Comparison of ENCODE assay signal across 8 mouse cellular contexts in genomic region chr14:49782715-49783531, GRCm38 (mm10). TPM values are rescaled to one million over a fixed set of nuclear protein-coding genes. Genes with fewer than 3 reads are reported as not detected.
DNase-seq lines count a peak whose midpoint lies in the region; ATAC-seq and TF ChIP-seq lines count a peak whose summit lies in the region.

Gene Armh4 (minus strand): TSS chr14:49783383.

- H3K4me3 ChIP-seq in embryonic facial prominence, embryonic 15.5 days (replicated peaks): peak within 1 kb of the TSS; percentile 67
- peak within 1 kb of the TSS; percentile 68 for H3K4me3 ChIP-seq in heart, embryonic 10.5 days
- H3K4me3 ChIP-seq in limb, embryonic 10.5 days: peak within 1 kb of the TSS; percentile 71
- H3K4me3 ChIP-seq in midbrain, embryonic 11.5 days (ENCODE audit: low read depth, low read length): peak within 1 kb of the TSS; percentile 60
- H3K4me3 ChIP-seq in stomach, embryonic 15.5 days (replicated peaks): peak within 1 kb of the TSS; percentile 59

- H3K36me3 ChIP-seq in embryonic facial prominence, embryonic 15.5 days: no peaks in the 10 kb centered on the region
- no peaks in the 10 kb centered on the region for H3K36me3 ChIP-seq in heart, embryonic 10.5 days
- no peaks in the 10 kb centered on the region for H3K36me3 ChIP-seq in limb, embryonic 10.5 days
- H3K36me3 ChIP-seq in midbrain, embryonic 11.5 days (ENCODE audit: control insufficient read depth, insufficient read depth, low read length): no peaks in the 10 kb centered on the region
- H3K36me3 ChIP-seq in stomach, embryonic 15.5 days: no peaks in the 10 kb centered on the region

- H3K27me3 ChIP-seq in embryonic facial prominence, embryonic 15.5 days: peaks cover 4% of the 10 kb centered on the region; the same call in 1 of the 2 replicates
- no peaks in the 10 kb centered on the region for H3K27me3 ChIP-seq in heart, embryonic 10.5 days (ENCODE audit: insufficient read depth, poor library complexity, severe bottlenecking)
- peaks cover 4% of the 10 kb centered on the region for H3K27me3 ChIP-seq in limb, embryonic 10.5 days (ENCODE audit: low read depth, poor library complexity, severe bottlenecking)
- H3K27me3 ChIP-seq in midbrain, embryonic 11.5 days (ENCODE audit: control insufficient read depth, insufficient read depth, low read length): peaks cover 2% of the 10 kb centered on the region; the same call in 1 of the 2 replicates
- H3K27me3 ChIP-seq in stomach, embryonic 15.5 days (replicated peaks): no peaks in the 10 kb centered on the region

- WGBS in embryonic facial prominence, embryonic 15.5 days: 1% methylated on average over 24 of the region's 24 CpGs
- under 1% methylated on average over 24 of the region's 24 CpGs for WGBS in heart, embryonic 10.5 days
- WGBS in limb, embryonic 10.5 days: 1% methylated on average over 24 of the region's 24 CpGs
- under 1% methylated on average over 24 of the region's 24 CpGs for WGBS in midbrain, embryonic 11.5 days
- 2% methylated on average over 24 of the region's 24 CpGs for WGBS in stomach, embryonic 15.5 days

- H3K9ac ChIP-seq in embryonic facial prominence, embryonic 15.5 days: peak within 1 kb of the TSS; percentile 47
- peak within 1 kb of the TSS; percentile 68 for H3K9ac ChIP-seq in midbrain, embryonic 11.5 days (ENCODE audit: low read length)
- H3K9ac ChIP-seq in stomach, embryonic 15.5 days: peak within 1 kb of the TSS; percentile 45

- H3K4me1 ChIP-seq in embryonic facial prominence, embryonic 15.5 days: no peaks in the 10 kb centered on the region
- peaks cover 4% of the 10 kb centered on the region; the same call in 1 of the 2 replicates for H3K4me1 ChIP-seq in heart, embryonic 10.5 days
- peaks cover 13% of the 10 kb centered on the region for H3K4me1 ChIP-seq in limb, embryonic 10.5 days
- peaks cover 8% of the 10 kb centered on the region for H3K4me1 ChIP-seq in midbrain, embryonic 11.5 days (ENCODE audit: control insufficient read depth, insufficient read depth, low read length)
- H3K4me1 ChIP-seq in stomach, embryonic 15.5 days: no peaks in the 10 kb centered on the region

- TF ChIP-seq CTCF in brain, embryonic 14.5 days (IDR thresholded peaks at IDR 0.05; ENCODE audit: borderline replicate concordance, extremely low read depth, insufficient read depth, insufficient read length): no peak

- H3K4me2 ChIP-seq in embryonic facial prominence, embryonic 15.5 days (replicated peaks): peak within 1 kb of the TSS; percentile 78
- H3K4me2 ChIP-seq in midbrain, embryonic 11.5 days: peak within 1 kb of the TSS; percentile 68
- peak within 1 kb of the TSS; percentile 81 for H3K4me2 ChIP-seq in stomach, embryonic 15.5 days

- no peaks in the 10 kb centered on the region for H3K9me3 ChIP-seq in embryonic facial prominence, embryonic 15.5 days (replicated peaks)
- no peaks in the 10 kb centered on the region for H3K9me3 ChIP-seq in heart, embryonic 10.5 days
- H3K9me3 ChIP-seq in limb, embryonic 10.5 days (replicated peaks): no peaks in the 10 kb centered on the region
- H3K9me3 ChIP-seq in midbrain, embryonic 11.5 days (ENCODE audit: control insufficient read depth, low read length): no peaks in the 10 kb centered on the region
- H3K9me3 ChIP-seq in stomach, embryonic 15.5 days: no peaks in the 10 kb centered on the region

- ATAC-seq in embryonic facial prominence, embryonic 15.5 days (ENCODE audit: insufficient number of reproducible peaks, low FRiP score, low TSS enrichment, low read depth): peak; percentile 97
- ATAC-seq in midbrain, embryonic 11.5 days (ENCODE audit: low FRiP score): peak; percentile 99
- ATAC-seq in stomach, embryonic 15.5 days (ENCODE audit: insufficient read depth, low FRiP score, low read depth): peak; percentile 97

- peak; percentile 96 for DNase-seq in brain, embryonic 14.5 days (ENCODE audit: low read depth)
- DNase-seq in heart, embryonic 10.5 days (ENCODE audit: low spot score): peak; percentile 94
- peak; percentile 81 for DNase-seq in kidney, adult 9 months
- peak; percentile 74 for DNase-seq in limb, embryonic 10.5 days (ENCODE audit: low spot score)
- DNase-seq in midbrain, embryonic 11.5 days (ENCODE audit: low spot score, missing footprints): peak; percentile 96
- DNase-seq in thymus, postnatal 4 days: no peak

- H3K27ac ChIP-seq in embryonic facial prominence, embryonic 15.5 days (replicated peaks): peak within 1 kb of the TSS; percentile 71
- peak within 1 kb of the TSS; percentile 84 for H3K27ac ChIP-seq in heart, embryonic 10.5 days
- peak within 1 kb of the TSS; percentile 81 for H3K27ac ChIP-seq in limb, embryonic 10.5 days
- peak within 1 kb of the TSS; percentile 58 for H3K27ac ChIP-seq in midbrain, embryonic 11.5 days (ENCODE audit: low read depth, low read length)
- H3K27ac ChIP-seq in stomach, embryonic 15.5 days: peak within 1 kb of the TSS; percentile 72

- TF ChIP-seq POLR2A in brain, embryonic 14.5 days (IDR thresholded peaks at IDR 0.05; ENCODE audit: borderline replicate concordance, extremely low read depth, insufficient read depth, insufficient read length, poor library complexity, severe bottlenecking): peak; percentile 53; the same call in 1 of the 2 replicates

RNA-seq across cellular contexts. Expression of gene Armh4, which starts in this region (rescaled TPM):
- polyA plus RNA-seq in brain, embryonic 14.5 days (2012; rRNA removed): 8.6 and 13.4 TPM in 2 replicates
- 24.2 and 25.4 TPM in 2 replicates for polyA plus RNA-seq in embryonic facial prominence, embryonic 15.5 days (2015; fragmentation: Nextera tagmentation; extraction: Ambion mirVana)
- 107 and 165 TPM in 2 replicates for polyA plus RNA-seq in heart, embryonic 10.5 days (2016; fragmentation: Nextera tagmentation; extraction: Ambion mirVana)
- 4.8 and 6.1 TPM in 2 replicates for polyA plus RNA-seq in limb, embryonic 10.5 days (2016; fragmentation: Nextera tagmentation; extraction: Ambion mirVana)
- polyA plus RNA-seq in midbrain, embryonic 11.5 days (2014; fragmentation: Nextera tagmentation; extraction: Ambion mirVana): 63.0 and 64.7 TPM in 2 replicates
- polyA plus RNA-seq in stomach, embryonic 15.5 days (2015; fragmentation: Nextera tagmentation; extraction: Ambion mirVana): 13.8 and 14.4 TPM in 2 replicates
